Mouse (Mus musculus): Measurements from ENCODE around the gene Ctdspl2. TPM values are rescaled to one million over a fixed set of nuclear protein-coding genes. Genes with fewer than 3 reads are reported as not detected.

The Ctdspl2 gene
- 0.29 and 0.76 TPM in 2 replicates for polyA plus RNA-seq (2012; rRNA removed)

DNA sequence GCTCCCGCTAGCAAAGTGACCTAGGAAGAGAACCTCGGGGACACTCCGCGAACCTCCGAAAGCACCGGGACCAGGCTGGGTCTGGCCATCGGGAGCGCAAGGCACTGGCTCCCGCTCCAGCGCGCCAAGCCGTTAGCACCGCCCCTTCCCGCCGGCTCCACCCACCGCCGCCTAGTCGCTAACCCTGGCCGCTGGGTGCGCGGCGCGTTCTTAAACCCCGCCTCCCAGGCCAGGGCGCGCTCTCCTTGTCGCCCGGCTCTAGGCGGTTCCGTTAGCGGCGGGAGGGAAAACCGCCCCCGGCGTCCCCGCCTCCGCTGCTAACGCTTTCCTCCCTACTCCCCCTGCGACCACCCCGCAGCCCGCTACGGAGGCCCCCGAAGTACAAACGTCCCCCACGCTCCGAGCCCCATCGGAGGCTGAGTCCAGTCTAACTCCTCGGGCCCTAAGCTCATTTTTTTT, at the start of gene Ctdspl2, which contains the start of gene Mageb3:
Gene Ctdspl2 (plus strand): TSS at position 237 of the 459 bp plus-strand sequence.
Gene Mageb3 (minus strand): TSS at position 328 of the 459 bp plus-strand sequence.

DNA sequence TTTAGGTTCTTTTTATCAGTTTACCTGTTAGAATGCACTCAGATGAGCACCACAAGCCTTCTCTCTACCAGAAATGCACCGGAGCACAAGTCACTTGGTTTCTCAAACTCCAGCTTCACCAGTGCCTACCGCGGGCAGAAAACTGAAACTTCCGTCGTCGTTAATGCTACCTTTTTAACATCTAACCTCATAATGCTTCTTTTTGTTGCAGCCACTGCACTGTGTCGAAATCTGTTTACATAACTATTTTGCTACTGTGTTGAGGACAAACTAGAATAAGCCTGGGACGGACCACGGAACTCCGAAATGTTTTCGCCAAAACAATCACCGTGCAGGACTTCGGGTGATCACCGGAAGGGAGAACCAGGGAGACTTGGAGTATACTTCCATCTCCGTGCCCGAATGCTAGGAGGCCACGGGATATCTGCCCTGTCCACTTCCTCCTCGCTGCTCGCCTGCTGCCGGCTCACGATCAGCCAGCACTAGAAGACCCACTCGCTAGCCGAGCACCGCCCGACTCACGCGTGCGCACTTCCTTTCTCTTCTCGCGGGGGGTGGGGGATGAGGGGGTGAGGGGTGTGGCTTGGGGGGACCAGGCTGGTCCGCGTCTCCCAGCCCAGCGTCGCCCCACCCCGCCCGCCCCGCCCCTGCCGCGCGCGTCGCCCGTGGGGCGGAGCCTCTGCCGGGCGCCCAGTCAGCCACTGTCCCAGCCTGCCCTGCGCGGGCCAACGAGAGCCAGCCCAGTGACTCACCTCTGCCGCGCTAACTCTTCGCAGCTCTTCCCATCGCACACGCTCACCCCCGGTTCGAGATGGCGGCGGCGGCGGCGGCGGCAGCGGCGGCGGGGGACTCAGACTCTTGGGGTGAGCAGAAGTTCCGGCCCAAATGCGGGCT, 72.3 kb downstream of the Ctdspl2 start, which contains the start of gene Eif3j1:
Gene Eif3j1 (plus strand): TSS at position 685 of the 894 bp plus-strand sequence.

Other genes with a start within 250 kb of the Ctdspl2 start
- 0.24 and 0.40 TPM in 2 replicates for gene Frmd5, start 148.9 kb upstream of the Ctdspl2 start, polyA plus RNA-seq (2012; rRNA removed)
- gene Casc4, start 89.0 kb upstream of the Ctdspl2 start, polyA plus RNA-seq (2012; rRNA removed): 3.3 and 3.7 TPM in 2 replicates
- not detected in 2 replicates for gene Mageb3, start 91 bp downstream of the Ctdspl2 start, polyA plus RNA-seq (2012; rRNA removed)
- 1.6 and 2.3 TPM in 2 replicates for gene Eif3j1, start 72.5 kb downstream of the Ctdspl2 start, polyA plus RNA-seq (2012; rRNA removed)
- 2.6 and 3.2 TPM in 2 replicates for gene Spg11, start 162.4 kb downstream of the Ctdspl2 start, polyA plus RNA-seq (2012; rRNA removed)
- gene B2m, start 191.7 kb downstream of the Ctdspl2 start, polyA plus RNA-seq (2012; rRNA removed): 116 and 155 TPM in 2 replicates
- gene Trim69, start 204.7 kb downstream of the Ctdspl2 start, polyA plus RNA-seq (2012; rRNA removed): not detected in 2 replicates
- not detected in 2 replicates for gene Patl2, start 230.2 kb downstream of the Ctdspl2 start, polyA plus RNA-seq (2012; rRNA removed)
- gene Terb2, start 230.3 kb downstream of the Ctdspl2 start, polyA plus RNA-seq (2012; rRNA removed): not detected in 2 replicates

All from stomach, adult 2 months (tissue).